In the genomic region with DNA sequence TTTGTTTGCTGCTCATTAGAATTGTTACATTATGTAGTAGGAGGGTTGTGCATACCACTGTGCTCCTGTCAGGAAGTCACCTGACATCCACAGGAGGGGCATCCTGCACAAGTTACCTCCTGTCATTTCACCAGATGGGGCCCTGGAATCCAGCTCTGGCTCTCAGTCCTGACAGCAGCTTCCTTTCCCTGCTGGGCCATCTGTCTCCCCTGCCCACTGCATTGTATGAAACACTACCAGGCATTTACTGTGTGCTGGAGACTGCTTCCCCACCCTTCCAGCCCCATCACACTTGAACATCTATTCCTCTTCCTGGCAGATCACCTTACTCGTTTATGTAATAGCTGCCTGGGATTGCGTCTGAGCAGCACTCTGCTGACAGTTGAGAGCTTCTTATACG, we compare ENCODE assay signal across 15 mouse cellular contexts. TPM values are rescaled to one million over a fixed set of nuclear protein-coding genes. Genes with fewer than 3 reads are reported as not detected.
A peak's percentile ranks its signal among the peaks of the same experiment; 100 is the strongest.
DNase-seq lines count a peak whose midpoint lies in the region; ATAC-seq and TF ChIP-seq lines count a peak whose summit lies in the region.
"Had no signal": no experiment of that assay in that cellular context is flagged by ENCODE, and none has a peak within 500 bp of the region (broad histone marks: within the 10 kb centered on the region; RNA-seq: fewer than 3 reads in every experiment).

No protein-coding gene starts in this region.

- no peaks in the 10 kb centered on the region for H3K27me3 ChIP-seq in heart, embryonic 13.5 days (replicated peaks)
- H3K27me3 ChIP-seq: CH12.LX; embryonic facial prominence, embryonic 15.5 days; hindbrain, embryonic 15.5 days; liver, embryonic 13.5 days had no signal

- no peak for TF ChIP-seq POLR2A in lung, adult 2 months (IDR thresholded peaks at IDR 0.05; ENCODE audit: borderline replicate concordance, extremely low read depth, low read depth, low read length)

- no peak overlapping the region for H3K4me2 ChIP-seq in heart, embryonic 13.5 days
- H3K4me2 ChIP-seq: embryonic facial prominence, embryonic 15.5 days; hindbrain, embryonic 15.5 days; liver, embryonic 13.5 days had no signal

- no peak for DNase-seq in heart, adult 8-10 months (ENCODE audit: low spot score)
- peak; percentile 66 for DNase-seq in R1 (ENCODE audit: low read depth, low spot score)
- peak; percentile 58 for DNase-seq in cerebellum, adult 9-11 months
- peak; percentile 30 to 33 for DNase-seq in left cerebral cortex, adult 2 months (ENCODE audit: extremely low spot score in 1 of 2, low spot score in 2 of 2)
- DNase-seq in testis, postnatal 10 days (ENCODE audit: low spot score): no peak
- DNase-seq in lung, adult 2 months: no peak
- DNase-seq in kidney, postnatal 36 days: no peak
- DNase-seq: kidney, postnatal 25 days; liver, embryonic 13.5 days had no signal

- TF ChIP-seq CTCF in left cerebral cortex, adult 2 months (IDR thresholded peaks at IDR 0.05): no peak
- TF ChIP-seq CTCF in lung, adult 2 months (IDR thresholded peaks at IDR 0.05; ENCODE audit: insufficient read depth, low read length): no peak

- no peaks in the 10 kb centered on the region for H3K9me3 ChIP-seq in heart, embryonic 13.5 days
- H3K9me3 ChIP-seq: embryonic facial prominence, embryonic 15.5 days; hindbrain, embryonic 15.5 days; liver, embryonic 13.5 days; midbrain, embryonic 10.5 days had no signal

- peak overlapping the region; percentile 37; the same call in 1 of the 2 replicates for H3K9ac ChIP-seq in heart, embryonic 13.5 days
- H3K9ac ChIP-seq: embryonic facial prominence, embryonic 15.5 days; hindbrain, embryonic 15.5 days; liver, embryonic 13.5 days had no signal

- 68% methylated on average over 3 of the region's 3 CpGs for WGBS in heart, embryonic 13.5 days
- WGBS in lung, adult 2 months: 64% methylated on average over 3 of the region's 3 CpGs

- peaks cover 6% of the 10 kb centered on the region; the same call in 1 of the 2 replicates for H3K4me1 ChIP-seq in heart, embryonic 13.5 days
- no peaks in the 10 kb centered on the region for H3K4me1 ChIP-seq in lung, adult 2 months (ENCODE audit: control insufficient read depth, insufficient read depth, low read length)
- H3K4me1 ChIP-seq: embryonic facial prominence, embryonic 15.5 days; hindbrain, embryonic 15.5 days; liver, embryonic 13.5 days; midbrain, embryonic 10.5 days had no signal

- peaks cover 94% of the 10 kb centered on the region for H3K36me3 ChIP-seq in heart, embryonic 13.5 days

- no peak overlapping the region for H3K4me3 ChIP-seq in heart, embryonic 13.5 days
- no peak overlapping the region for H3K4me3 ChIP-seq in left cerebral cortex, adult 2 months
- H3K4me3 ChIP-seq in lung, adult 2 months (replicated peaks; ENCODE audit: extremely low read depth, low read depth, low read length): no peak overlapping the region
- H3K4me3 ChIP-seq: embryonic facial prominence, embryonic 15.5 days; hindbrain, embryonic 15.5 days; liver, embryonic 13.5 days; midbrain, embryonic 10.5 days had no signal

- no peak for ATAC-seq in heart, embryonic 13.5 days (ENCODE audit: extremely low read depth, insufficient number of reproducible peaks, low FRiP score, low TSS enrichment)
- ATAC-seq: activated CD4-positive, CD25-positive, alpha-beta regulatory T cell, adult 4 months had no signal

- intact Hi-C loops in left cerebral cortex, adult 2 months (cut with DNase I): loop anchor here (10.0 kb wide), 1 partner anchor 175 kb away; no protein-coding TSS in a partner anchor

- H3K27ac ChIP-seq in heart, embryonic 13.5 days (replicated peaks): peak overlapping the region; percentile 6; the same call in 1 of the 2 replicates
- H3K27ac ChIP-seq in left cerebral cortex, adult 2 months: peak overlapping the region; percentile 63; the same call in 1 of the 2 replicates
- H3K27ac ChIP-seq: embryonic facial prominence, embryonic 15.5 days; hindbrain, embryonic 15.5 days; liver, embryonic 13.5 days; midbrain, embryonic 10.5 days had no signal

RNA-seq across cellular contexts. Expression of gene Fam78a, which starts 55.0 kb away (rescaled TPM):
- 29.3 and 32.8 TPM in 2 replicates for polyA plus RNA-seq in heart, embryonic 13.5 days (2015; fragmentation: Nextera tagmentation; extraction: Ambion mirVana)
- total RNA-seq in heart, adult 8-10 months (2022): 10 to 100 TPM; 12.7 to 26.1 (median 16.3) TPM
- 1 to 10 TPM; 9.0 to 9.7 TPM for total RNA-seq in left cerebral cortex, adult 2 months (2021)
- 6.0 and 7.5 TPM in 2 replicates for polyA plus RNA-seq in lung, adult 2 months (2012; rRNA removed)

RNA-seq across cellular contexts. Expression of gene Nup214, which starts 55.4 kb away (rescaled TPM):
- 58.1 and 61.3 TPM in 2 replicates for polyA plus RNA-seq in heart, embryonic 13.5 days (2015; fragmentation: Nextera tagmentation; extraction: Ambion mirVana)
- total RNA-seq in heart, adult 8-10 months (2022): 10 to 100 TPM; 27.1 to 36.7 (median 34.4) TPM
- total RNA-seq in left cerebral cortex, adult 2 months (2021): 10 to 100 TPM; 63.9 to 65.9 TPM
- 31.6 and 35.1 TPM in 2 replicates for polyA plus RNA-seq in lung, adult 2 months (2012; rRNA removed)

Comparison
In these comparisons a context has a peak if more than half of its experiments do, and no peak if none do; other contexts are left out.
1. DNase-seq: peak in R1 (single experiment), cerebellum, adult 9-11 months (single experiment) and left cerebral cortex, adult 2 months (2 of 2); none in heart, adult 8-10 months (single experiment), testis, postnatal 10 days (single experiment), lung, adult 2 months (single experiment) and kidney, postnatal 36 days (0 of 2).